Mouse (Mus musculus): ENCODE measurements around the gene Pclaf.

Gene Pclaf

GRCm38 (mm10) chr9:65890143-65890628 is at the start of gene Pclaf:
Pclaf (plus strand) TSS chr9:65890237.
- DNase-seq (ENCODE audit: low spot score in 2 of 2) = peak; percentile 70 to 78

GRCm38 (mm10) chr9:65844421-65845165 is 45.4 kb upstream of the Pclaf start:
- peak in 1 of 2 experiments; percentile 34 for DNase-seq (ENCODE audit: low spot score in 2 of 2)

- DNase-seq (ENCODE audit: low spot score in 2 of 2) = no peak
These were observed 41.9 kb upstream of the Pclaf start for GRCm38 (mm10) chr9:65848154-65848553.

- DNase-seq (ENCODE audit: low spot score in 2 of 2) = no peak
These were observed 39.8 kb upstream of the Pclaf start for GRCm38 (mm10) chr9:65850203-65850602.

GRCm38 (mm10) chr9:65859656-65860055 is 30.4 kb upstream of the Pclaf start:
- DNase-seq (ENCODE audit: low spot score in 2 of 2) = no peak

- DNase-seq (ENCODE audit: low spot score in 2 of 2) = peak; percentile 89
These were observed 5.3 kb upstream of the Pclaf start for GRCm38 (mm10) chr9:65884564-65885315.

GRCm38 (mm10) chr9:65891126-65891525 is 1.1 kb downstream of the Pclaf start:
- peak in 1 of 2 experiments; percentile 21 for DNase-seq (ENCODE audit: low spot score in 2 of 2)

- DNase-seq (ENCODE audit: low spot score in 2 of 2) = no peak
These were observed 6.9 kb downstream of the Pclaf start for GRCm38 (mm10) chr9:65896977-65897376.

GRCm38 (mm10) chr9:65902879-65903278 is 12.8 kb downstream of the Pclaf start:
- DNase-seq (ENCODE audit: low spot score in 2 of 2) = no peak

- DNase-seq (ENCODE audit: low spot score in 2 of 2) = no peak
These were observed 13.4 kb downstream of the Pclaf start for GRCm38 (mm10) chr9:65903419-65903818.

- DNase-seq (ENCODE audit: low spot score in 2 of 2) = peak; percentile 92 to 93
These were observed 18.6 kb downstream of the Pclaf start, which contains the start of the genes Trip4 and Csnk1g1 for GRCm38 (mm10) chr9:65908394-65909300. Trip4 (minus strand) TSS chr9:65908794. Csnk1g1 (plus strand) TSS chr9:65908924.

GRCm38 (mm10) chr9:65909301-65909801 is 19.3 kb downstream of the Pclaf start:
- DNase-seq (ENCODE audit: low spot score in 2 of 2) = peak; percentile 51 to 58

GRCm38 (mm10) chr9:65909837-65910236 is 19.8 kb downstream of the Pclaf start:
- DNase-seq (ENCODE audit: low spot score in 2 of 2) = no peak

- no peak for DNase-seq (ENCODE audit: low spot score in 2 of 2)
These were observed 23.9 kb downstream of the Pclaf start for GRCm38 (mm10) chr9:65913976-65914375.

GRCm38 (mm10) chr9:65917015-65917414 is 27.0 kb downstream of the Pclaf start:
- no peak for DNase-seq (ENCODE audit: low spot score in 2 of 2)

- no peak for DNase-seq (ENCODE audit: low spot score in 2 of 2)
These were observed 38.4 kb downstream of the Pclaf start for GRCm38 (mm10) chr9:65928456-65928855.

GRCm38 (mm10) chr9:65929826-65930225 is 39.8 kb downstream of the Pclaf start:
- no peak for DNase-seq (ENCODE audit: low spot score in 2 of 2)

GRCm38 (mm10) chr9:65937566-65937965 is 47.5 kb downstream of the Pclaf start:
- no peak for DNase-seq (ENCODE audit: low spot score in 2 of 2)

- no peak for DNase-seq (ENCODE audit: low spot score in 2 of 2)
These were observed 61.1 kb downstream of the Pclaf start for GRCm38 (mm10) chr9:65951082-65951587.

All from spleen, postnatal 36 days (tissue).